Mouse (Mus musculus): ENCODE measurements around the gene Ate1. TPM values are rescaled to one million over a fixed set of nuclear protein-coding genes. Genes with fewer than 3 reads are reported as not detected.
A peak's percentile ranks its signal among the peaks of the same experiment; 100 is the strongest.
"Not testable (repeated sequence)": the region's sequence is repeated elsewhere in the genome, so short reads cannot be mapped to it uniquely, and the experiment has no call there.

Gene Ate1
- polyA plus RNA-seq, 1 experiment = not detected

- Histone ChIP-seq H3K4me3 (ENCODE audit: insufficient read depth, low read depth, low read length) (no peak overlapping the region), H3K4me1 (ENCODE audit: control insufficient read depth, insufficient read depth, low read length) (peaks cover 3% of the 10 kb centered on the region; the same call in 1 of the 2 replicates)
- 70% methylated on average over 4 of the region's 4 CpGs for WGBS
Measured at GRCm38 (mm10) chr7:130535174-130535573, 15.0 kb upstream of the Ate1 start.

GRCm38 (mm10) chr7:130533316-130534260, 13.4 kb upstream of the Ate1 start:
- H3K27ac ChIP-seq (ENCODE audit: insufficient read depth, low read depth, low read length) = no peak overlapping the region
- TF ChIP-seq POLR2A (IDR thresholded peaks at IDR 0.05; ENCODE audit: insufficient read depth, low read depth, low read length) (no peak), CTCF (IDR thresholded peaks at IDR 0.05; ENCODE audit: insufficient read depth, low read depth, low read length) (peak; percentile 74)
- peaks cover 3% of the 10 kb centered on the region; the same call in 1 of the 2 replicates for H3K4me1 ChIP-seq (ENCODE audit: control insufficient read depth, insufficient read depth, low read length)
- H3K4me3 ChIP-seq (ENCODE audit: insufficient read depth, low read depth, low read length) = no peak overlapping the region
- WGBS = 35% methylated on average over 24 of the region's 25 CpGs

More at GRCm38 (mm10) chr7:130535174-130535573, 15.0 kb upstream of the Ate1 start:
- no peak overlapping the region for H3K27ac ChIP-seq (ENCODE audit: insufficient read depth, low read depth, low read length)
- TF ChIP-seq POLR2A (IDR thresholded peaks at IDR 0.05; ENCODE audit: insufficient read depth, low read depth, low read length) = no peak
- no peak for TF ChIP-seq CTCF (IDR thresholded peaks at IDR 0.05; ENCODE audit: insufficient read depth, low read depth, low read length)

DNA sequence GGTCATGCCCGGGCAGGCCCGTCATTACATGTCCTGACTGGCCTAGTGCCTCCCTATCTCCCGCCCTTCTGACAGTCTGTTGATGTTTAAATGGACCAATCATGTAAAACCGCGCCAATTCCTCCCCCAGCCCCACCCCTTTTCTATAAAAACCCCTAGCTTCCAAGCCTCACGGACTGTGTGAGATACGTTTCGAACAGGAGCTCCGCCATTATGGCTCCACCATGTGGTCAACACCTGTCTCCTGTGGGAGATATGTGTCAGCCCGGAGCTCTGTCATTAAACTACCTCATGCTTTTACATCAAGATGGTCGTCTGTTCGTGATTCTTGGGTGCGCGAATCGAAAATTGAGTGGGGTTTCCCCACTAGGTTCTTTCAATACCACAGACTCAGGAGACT, 11.0 kb upstream of the Ate1 start:
- 93% methylated on average over 15 of the region's 15 CpGs for WGBS
- not testable (repeated sequence) for H3K4me3 ChIP-seq (ENCODE audit: insufficient read depth, low read depth, low read length); H3K27ac ChIP-seq (ENCODE audit: insufficient read depth, low read depth, low read length)

GRCm38 (mm10) chr7:130527306-130527705, 7.1 kb upstream of the Ate1 start:
- H3K27ac ChIP-seq (ENCODE audit: insufficient read depth, low read depth, low read length) = no peak overlapping the region
- no peaks in the 10 kb centered on the region for H3K4me1 ChIP-seq (ENCODE audit: control insufficient read depth, insufficient read depth, low read length)
- WGBS = 66% methylated on average over 9 of the region's 9 CpGs
- no peak overlapping the region for H3K4me3 ChIP-seq (ENCODE audit: insufficient read depth, low read depth, low read length)
- TF ChIP-seq POLR2A (IDR thresholded peaks at IDR 0.05; ENCODE audit: insufficient read depth, low read depth, low read length) (no peak), CTCF (IDR thresholded peaks at IDR 0.05; ENCODE audit: insufficient read depth, low read depth, low read length) (no peak)

More for the DNA sequence above, 11.0 kb upstream of the Ate1 start:
- H3K4me1 ChIP-seq (ENCODE audit: control insufficient read depth, insufficient read depth, low read length) = not testable (repeated sequence)

- 88% methylated on average over 8 of the region's 8 CpGs for WGBS
- TF ChIP-seq POLR2A (IDR thresholded peaks at IDR 0.05; ENCODE audit: insufficient read depth, low read depth, low read length) = no peak
- TF ChIP-seq CTCF (IDR thresholded peaks at IDR 0.05; ENCODE audit: insufficient read depth, low read depth, low read length) = no peak
- no peak overlapping the region for H3K27ac ChIP-seq (ENCODE audit: insufficient read depth, low read depth, low read length)
Measured at GRCm38 (mm10) chr7:130523451-130523850, 3.3 kb upstream of the Ate1 start.

GRCm38 (mm10) chr7:130520812-130521422, 748 bp upstream of the Ate1 start:
- WGBS = 91% methylated on average over 14 of the region's 14 CpGs
- no peaks in the 10 kb centered on the region for H3K4me1 ChIP-seq (ENCODE audit: control insufficient read depth, insufficient read depth, low read length)
- H3K27ac ChIP-seq (ENCODE audit: insufficient read depth, low read depth, low read length) = no peak overlapping the region
- TF ChIP-seq POLR2A (IDR thresholded peaks at IDR 0.05; ENCODE audit: insufficient read depth, low read depth, low read length) = no peak
- TF ChIP-seq CTCF (IDR thresholded peaks at IDR 0.05; ENCODE audit: insufficient read depth, low read depth, low read length) = no peak
- no peak overlapping the region for H3K4me3 ChIP-seq (ENCODE audit: insufficient read depth, low read depth, low read length)

More at GRCm38 (mm10) chr7:130523451-130523850, 3.3 kb upstream of the Ate1 start:
- no peak overlapping the region for H3K4me3 ChIP-seq (ENCODE audit: insufficient read depth, low read depth, low read length)
- no peaks in the 10 kb centered on the region for H3K4me1 ChIP-seq (ENCODE audit: control insufficient read depth, insufficient read depth, low read length)

GRCm38 (mm10) chr7:130519096-130520048, 797 bp downstream of the Ate1 start:
- WGBS = under 1% methylated on average over 90 of the region's 90 CpGs

More at GRCm38 (mm10) chr7:130519096-130520048, 797 bp downstream of the Ate1 start:
- H3K4me3 ChIP-seq (ENCODE audit: insufficient read depth, low read depth, low read length) = peak overlapping the region; percentile 72
- H3K4me1 ChIP-seq (ENCODE audit: control insufficient read depth, insufficient read depth, low read length) = peaks cover 2% of the 10 kb centered on the region; the same call in 1 of the 2 replicates
- peak overlapping the region; percentile 89 for H3K27ac ChIP-seq (ENCODE audit: insufficient read depth, low read depth, low read length)
- TF ChIP-seq CTCF (IDR thresholded peaks at IDR 0.05; ENCODE audit: insufficient read depth, low read depth, low read length) = no peak
- peak; percentile 71 for TF ChIP-seq POLR2A (IDR thresholded peaks at IDR 0.05; ENCODE audit: insufficient read depth, low read depth, low read length)
